Mouse (Mus musculus): Measurements from ENCODE around the gene Btbd35f24. TPM values are rescaled to one million over a fixed set of nuclear protein-coding genes. Genes with fewer than 3 reads are reported as not detected.
"Not testable (repeated sequence)": the region's sequence is repeated elsewhere in the genome, so short reads cannot be mapped to it uniquely, and the experiment has no call there.

The Btbd35f24 gene
- not detected in 2 replicates for polyA plus RNA-seq (2016; fragmentation: Nextera tagmentation; extraction: Ambion mirVana)

- not testable (repeated sequence) for H3K27me3 ChIP-seq (ENCODE audit: insufficient read depth, poor library complexity, severe bottlenecking); H3K4me1 ChIP-seq (replicated peaks); H3K9me3 ChIP-seq; H3K4me3 ChIP-seq; H3K27ac ChIP-seq; H3K36me3 ChIP-seq; DNase-seq (ENCODE audit: low spot score)
- 76% methylated on average over 2 of the region's 2 CpGs for WGBS
Observed at GRCm38 (mm10) chrX:3195727-3196126, at the start of gene Btbd35f24. TSS of gene Btbd35f24 (minus strand) at chrX:3195827.

Other genes with a start within 250 kb of the Btbd35f24 start
- not detected in 2 replicates for gene Btbd35f23, start 119.0 kb downstream of the Btbd35f24 start, polyA plus RNA-seq (2016; fragmentation: Nextera tagmentation; extraction: Ambion mirVana)
- not detected in 2 replicates for gene Btbd35f11, start 247.9 kb upstream of the Btbd35f24 start, polyA plus RNA-seq (2016; fragmentation: Nextera tagmentation; extraction: Ambion mirVana)

All from hindbrain, embryonic 10.5 days (tissue).